Mouse (Mus musculus): Measurements from ENCODE around the gene Rrp15. TPM values are rescaled to one million over a fixed set of nuclear protein-coding genes. Genes with fewer than 3 reads are reported as not detected.

Rrp15 gene
- polyA plus RNA-seq, 1 experiment: 76.8 TPM

DNA sequence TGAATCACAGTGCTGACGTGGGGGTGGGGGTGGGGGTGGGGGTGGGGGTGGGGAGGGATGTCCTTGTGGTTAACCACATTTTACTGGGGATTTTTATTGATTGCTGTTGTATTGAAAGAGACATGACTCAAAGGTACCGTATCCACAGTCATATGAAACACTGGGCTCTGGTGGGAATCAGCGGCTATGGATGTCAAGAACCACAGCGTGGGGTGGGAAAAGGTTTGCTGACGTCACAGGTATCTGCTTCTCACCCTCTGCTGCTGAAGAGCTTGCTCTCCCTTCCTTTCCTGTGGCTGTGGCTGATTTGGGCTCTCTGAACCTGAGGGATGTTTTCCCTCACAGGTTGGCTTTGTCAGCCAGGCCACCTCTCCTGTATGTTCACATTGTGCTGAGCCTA, 73.0 kb downstream of the Rrp15 start:
- no peaks in the 10 kb centered on the region for H3K36me3 ChIP-seq (ENCODE audit: control insufficient read depth, insufficient read depth, low read length, poor library complexity, severe bottlenecking)
- H3K9me3 ChIP-seq (replicated peaks; ENCODE audit: control insufficient read depth, insufficient read depth, low read length, poor library complexity, severe bottlenecking): no peaks in the 10 kb centered on the region
- no peak for TF ChIP-seq CTCF (IDR thresholded peaks at IDR 0.05; ENCODE audit: low read depth, low read length)
- no peak for TF ChIP-seq POLR2A (IDR thresholded peaks at IDR 0.05; ENCODE audit: insufficient read depth, low read length)
- no peak for TF ChIP-seq EP300 (IDR thresholded peaks at IDR 0.05; ENCODE audit: insufficient read depth, low read depth, low read length)
- no peak overlapping the region for H3K9ac ChIP-seq (ENCODE audit: low read depth, poor library complexity, severe bottlenecking)
- H3K4me1 ChIP-seq (ENCODE audit: control insufficient read depth, insufficient read depth, low read length): no peaks in the 10 kb centered on the region
- no peaks in the 10 kb centered on the region for H3K27me3 ChIP-seq (ENCODE audit: control insufficient read depth, insufficient read depth, low read length, poor library complexity, severe bottlenecking)
- H3K27ac ChIP-seq (ENCODE audit: insufficient read depth, low read length): no peak overlapping the region
- H3K4me3 ChIP-seq (ENCODE audit: low read depth, low read length): no peak overlapping the region

GRCm38 (mm10) chr1:186675263-186675662, 73.9 kb downstream of the Rrp15 start:
- Histone ChIP-seq H3K36me3 (ENCODE audit: control insufficient read depth, insufficient read depth, low read length, poor library complexity, severe bottlenecking) (no peaks in the 10 kb centered on the region), H3K27me3 (ENCODE audit: control insufficient read depth, insufficient read depth, low read length, poor library complexity, severe bottlenecking) (no peaks in the 10 kb centered on the region), H3K4me1 (ENCODE audit: control insufficient read depth, insufficient read depth, low read length) (no peaks in the 10 kb centered on the region), H3K27ac (ENCODE audit: insufficient read depth, low read length) (no peak overlapping the region), H3K9ac (ENCODE audit: low read depth, poor library complexity, severe bottlenecking) (no peak overlapping the region), H3K9me3 (replicated peaks; ENCODE audit: control insufficient read depth, insufficient read depth, low read length, poor library complexity, severe bottlenecking) (no peaks in the 10 kb centered on the region), H3K4me3 (ENCODE audit: low read depth, low read length) (no peak overlapping the region)
- TF ChIP-seq CTCF (IDR thresholded peaks at IDR 0.05; ENCODE audit: low read depth, low read length): no peak
- no peak for TF ChIP-seq EP300 (IDR thresholded peaks at IDR 0.05; ENCODE audit: insufficient read depth, low read depth, low read length)
- TF ChIP-seq POLR2A (IDR thresholded peaks at IDR 0.05; ENCODE audit: insufficient read depth, low read length): no peak

- H3K27me3 ChIP-seq (ENCODE audit: control insufficient read depth, insufficient read depth, low read length, poor library complexity, severe bottlenecking): no peaks in the 10 kb centered on the region
- no peak overlapping the region for H3K4me3 ChIP-seq (ENCODE audit: low read depth, low read length)
- H3K36me3 ChIP-seq (ENCODE audit: control insufficient read depth, insufficient read depth, low read length, poor library complexity, severe bottlenecking): no peaks in the 10 kb centered on the region
- no peaks in the 10 kb centered on the region for H3K4me1 ChIP-seq (ENCODE audit: control insufficient read depth, insufficient read depth, low read length)
- TF ChIP-seq CTCF (IDR thresholded peaks at IDR 0.05; ENCODE audit: low read depth, low read length) (no peak), EP300 (IDR thresholded peaks at IDR 0.05; ENCODE audit: insufficient read depth, low read depth, low read length) (no peak), POLR2A (IDR thresholded peaks at IDR 0.05; ENCODE audit: insufficient read depth, low read length) (no peak)
- no peaks in the 10 kb centered on the region for H3K9me3 ChIP-seq (replicated peaks; ENCODE audit: control insufficient read depth, insufficient read depth, low read length, poor library complexity, severe bottlenecking)
- H3K9ac ChIP-seq (ENCODE audit: low read depth, poor library complexity, severe bottlenecking): no peak overlapping the region
- H3K27ac ChIP-seq (ENCODE audit: insufficient read depth, low read length): no peak overlapping the region
These were observed 74.5 kb downstream of the Rrp15 start for GRCm38 (mm10) chr1:186674621-186675020.

DNA sequence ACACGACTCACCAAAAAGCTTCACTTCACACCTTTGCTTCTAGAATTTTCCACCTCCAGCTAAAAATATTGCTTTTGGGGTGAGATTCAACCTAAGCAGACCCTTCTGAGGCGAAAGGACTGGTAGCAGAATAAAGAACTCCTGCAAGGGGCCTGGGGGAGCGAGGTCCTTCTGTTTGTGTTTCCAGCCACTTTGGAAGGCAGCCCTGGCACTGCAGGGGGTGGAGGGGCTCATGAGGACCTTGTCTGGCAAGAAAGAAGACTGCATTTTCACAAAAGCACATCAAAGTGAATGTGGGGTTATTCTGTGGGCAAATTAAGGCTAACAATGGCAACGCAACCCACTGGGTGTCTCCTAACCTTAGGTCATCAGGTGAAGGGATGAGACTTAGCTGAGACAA, 76.0 kb downstream of the Rrp15 start:
- Histone ChIP-seq H3K27me3 (ENCODE audit: control insufficient read depth, insufficient read depth, low read length, poor library complexity, severe bottlenecking) (no peaks in the 10 kb centered on the region), H3K36me3 (ENCODE audit: control insufficient read depth, insufficient read depth, low read length, poor library complexity, severe bottlenecking) (no peaks in the 10 kb centered on the region), H3K9ac (ENCODE audit: low read depth, poor library complexity, severe bottlenecking) (no peak overlapping the region), H3K9me3 (replicated peaks; ENCODE audit: control insufficient read depth, insufficient read depth, low read length, poor library complexity, severe bottlenecking) (no peaks in the 10 kb centered on the region), H3K4me1 (ENCODE audit: control insufficient read depth, insufficient read depth, low read length) (no peaks in the 10 kb centered on the region), H3K4me3 (ENCODE audit: low read depth, low read length) (no peak overlapping the region), H3K27ac (ENCODE audit: insufficient read depth, low read length) (no peak overlapping the region)
- TF ChIP-seq EP300 (IDR thresholded peaks at IDR 0.05; ENCODE audit: insufficient read depth, low read depth, low read length): no peak
- no peak for TF ChIP-seq POLR2A (IDR thresholded peaks at IDR 0.05; ENCODE audit: insufficient read depth, low read length)
- no peak for TF ChIP-seq CTCF (IDR thresholded peaks at IDR 0.05; ENCODE audit: low read depth, low read length)

Other genes starting within 250 kb of the Rrp15 start
- gene Tgfb2, start 43.4 kb downstream of the Rrp15 start, polyA plus RNA-seq (2011; ENCODE audit: insufficient read depth, insufficient read length, low read depth, missing spikeins): 11.9 and 13.0 TPM in 2 replicates
- 2.3 and 2.5 TPM in 2 replicates for gene D1Pas1, start 218.1 kb upstream of the Rrp15 start, polyA plus RNA-seq (2011; ENCODE audit: insufficient read depth, insufficient read length, low read depth, missing spikeins)